Mouse (Mus musculus) heart, embryonic 10.5 days (tissue): ENCODE measurements around the gene Ifi27l2a. TPM values are rescaled to one million over a fixed set of nuclear protein-coding genes. Genes with fewer than 3 reads are reported as not detected.
"Not testable (repeated sequence)": the region's sequence is repeated elsewhere in the genome, so short reads cannot be mapped to it uniquely, and the experiment has no call there.

Experiments used
- DNase-seq: peaks from one replicate; pipeline ENCODE4 v3.0.0-alpha.2; 2017; ENCODE audit warnings: low spot score
- H3K27ac ChIP-seq: fragments of 300-500 bp; sonication (generic); 2 replicates; pipeline ENCODE4 v1.5.1; 2016; ENCODE audit warnings: mild to moderate bottlenecking
- H3K27me3 ChIP-seq: fragments of 300-500 bp; sonication (generic); 2 replicates; pipeline ENCODE4 v1.6.1; 2016; ENCODE audit warnings: mild to moderate bottlenecking; ENCODE audit not compliant: poor library complexity, insufficient read depth, severe bottlenecking
- H3K36me3 ChIP-seq: fragments of 300-500 bp; sonication (generic); 2 replicates; pipeline ENCODE4 v1.6.1; 2016; ENCODE audit warnings: mild to moderate bottlenecking, moderate library complexity
- H3K4me1 ChIP-seq: fragments of 300-500 bp; sonication (generic); 2 replicates; pipeline ENCODE4 v1.6.1; 2016; ENCODE audit warnings: mild to moderate bottlenecking
- H3K4me3 ChIP-seq: fragments of 300-500 bp; sonication (generic); 2 replicates; pipeline ENCODE4 v1.5.1; 2016; ENCODE audit warnings: mild to moderate bottlenecking, moderate library complexity
- H3K9me3 ChIP-seq: fragments of 300-500 bp; sonication (generic); 2 replicates; pipeline ENCODE4 v1.6.1; 2016; ENCODE audit warnings: mild to moderate bottlenecking, moderate library complexity
- WGBS: fragments of 180-500 bp; shearing (Covaris S2); methylation state at CpG from one replicate; pipeline ENCODE4 v1.1.7; 2016; 5-methylcytosine and 5-hydroxymethylcytosine counted together
- polyA plus RNA-seq: library from polyadenylated mRNA; unstranded; fragments of >200 nt; fragmentation: Nextera tagmentation; extraction: Ambion mirVana; gene quantifications from 2 replicates; pipeline ENCODE4 v1.2.1, GENCODE M21; 2016

Gene Ifi27l2a
- polyA plus RNA-seq, 1 experiment from 2014 or later, result 0.98 TPM

DNA sequence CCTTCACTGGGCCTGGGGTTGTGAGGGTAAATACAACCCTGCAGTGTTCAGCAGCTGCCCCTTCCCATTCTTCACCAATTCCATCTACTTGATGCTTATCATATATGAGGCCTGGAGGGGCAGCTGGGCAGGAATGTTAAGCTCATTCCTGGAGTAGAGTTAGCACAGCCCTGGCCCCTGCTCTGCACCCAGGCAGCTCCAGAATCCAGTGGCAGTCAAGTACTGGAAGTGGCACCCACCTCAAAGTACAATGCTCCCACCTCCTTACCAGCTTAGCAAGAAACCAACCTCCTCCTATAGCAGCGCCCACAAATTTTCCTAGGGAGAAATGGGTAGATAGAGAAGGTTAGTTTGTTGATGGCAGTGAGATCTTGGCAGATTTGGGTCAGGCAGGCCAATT is 13.2 kb upstream of the Ifi27l2a start:
- H3K27ac ChIP-seq, H3K9me3 ChIP-seq, H3K36me3 ChIP-seq, H3K4me1 ChIP-seq, H3K4me3 ChIP-seq, H3K27me3 ChIP-seq, DNase-seq: not testable (repeated sequence)
- WGBS, result no CpG with 5 or more reads among the region's 1 CpGs

DNA sequence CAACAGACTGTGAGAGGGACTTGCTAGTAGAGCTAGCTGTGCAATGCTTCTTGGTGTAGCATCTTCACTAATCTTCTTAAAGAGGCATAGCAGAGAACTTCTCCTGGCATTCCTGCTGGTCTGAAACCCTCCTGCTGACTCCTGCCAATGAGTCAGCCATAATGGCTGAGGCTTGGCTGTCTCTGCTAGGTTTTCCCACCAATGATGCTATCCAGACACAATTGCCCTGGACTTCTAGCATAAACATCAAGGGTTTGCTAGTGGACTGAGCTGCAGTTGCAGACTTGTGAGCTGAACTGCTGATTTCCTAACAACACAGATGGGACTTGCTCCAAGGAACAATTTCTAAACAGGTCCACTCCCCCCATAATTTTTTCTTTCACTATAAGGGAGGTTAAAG is 9.9 kb upstream of the Ifi27l2a start:
- no peaks in the 10 kb centered on the region for H3K9me3 ChIP-seq
- no peak overlapping the region for H3K27ac ChIP-seq
- no peak overlapping the region for H3K4me3 ChIP-seq
- H3K27me3 ChIP-seq, result no peaks in the 10 kb centered on the region
- no peaks in the 10 kb centered on the region for H3K4me1 ChIP-seq
- H3K36me3 ChIP-seq, result no peaks in the 10 kb centered on the region
- no peak for DNase-seq

DNA sequence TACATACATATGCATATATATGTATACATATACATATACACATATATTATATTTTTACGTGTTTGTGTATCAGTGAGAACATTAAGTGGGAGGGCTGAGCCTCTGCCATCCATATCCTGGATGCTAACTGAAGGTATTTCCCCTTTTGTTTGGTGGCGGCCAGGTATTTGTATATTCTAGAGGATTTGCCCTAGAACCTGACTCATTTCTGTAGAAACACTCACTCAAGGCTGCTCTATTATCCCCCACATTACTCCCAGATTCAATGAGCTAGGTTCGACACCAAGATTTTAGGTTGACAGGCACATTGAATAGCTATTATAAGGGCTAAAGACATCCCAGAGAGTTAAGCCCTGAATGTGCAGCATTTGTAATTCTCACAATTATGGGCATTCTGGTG is 1.6 kb upstream of the Ifi27l2a start:
- WGBS, result 71% methylated on average over 3 of the region's 3 CpGs
- no peak overlapping the region for H3K27ac ChIP-seq

DNA sequence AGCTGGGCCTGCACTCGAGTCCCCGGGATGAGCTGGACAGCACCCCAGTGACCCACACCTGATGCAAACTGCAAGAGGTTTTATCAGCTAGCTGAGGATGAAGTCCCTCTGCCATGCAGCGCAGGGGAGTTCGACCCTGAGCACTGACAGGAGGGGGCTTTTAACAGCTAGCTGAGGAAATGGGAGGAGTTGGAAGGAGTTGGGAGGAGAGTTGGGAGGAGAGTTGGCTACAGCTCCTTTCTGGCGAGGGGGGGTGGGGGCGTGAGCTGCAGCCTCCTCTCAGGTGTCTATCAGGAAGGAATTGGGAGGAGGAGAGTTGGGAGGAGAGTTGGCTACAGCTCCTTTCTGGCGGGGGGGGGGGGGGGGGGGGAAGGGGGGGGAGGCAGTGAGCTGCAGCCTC is 781 bp upstream of the Ifi27l2a start:
- WGBS, result 25% methylated on average over 5 of the region's 7 CpGs
- not testable (repeated sequence) for H3K27me3 ChIP-seq, H3K4me1 ChIP-seq, H3K9me3 ChIP-seq, H3K4me3 ChIP-seq, H3K36me3 ChIP-seq, H3K27ac ChIP-seq, DNase-seq

More for the DNA sequence above, 1.6 kb upstream of the Ifi27l2a start:
- H3K9me3 ChIP-seq, result no peaks in the 10 kb centered on the region
- DNase-seq, result no peak
- no peaks in the 10 kb centered on the region for H3K36me3 ChIP-seq
- H3K27me3 ChIP-seq, result no peaks in the 10 kb centered on the region
- H3K4me3 ChIP-seq, result no peak overlapping the region
- no peaks in the 10 kb centered on the region for H3K4me1 ChIP-seq

DNA sequence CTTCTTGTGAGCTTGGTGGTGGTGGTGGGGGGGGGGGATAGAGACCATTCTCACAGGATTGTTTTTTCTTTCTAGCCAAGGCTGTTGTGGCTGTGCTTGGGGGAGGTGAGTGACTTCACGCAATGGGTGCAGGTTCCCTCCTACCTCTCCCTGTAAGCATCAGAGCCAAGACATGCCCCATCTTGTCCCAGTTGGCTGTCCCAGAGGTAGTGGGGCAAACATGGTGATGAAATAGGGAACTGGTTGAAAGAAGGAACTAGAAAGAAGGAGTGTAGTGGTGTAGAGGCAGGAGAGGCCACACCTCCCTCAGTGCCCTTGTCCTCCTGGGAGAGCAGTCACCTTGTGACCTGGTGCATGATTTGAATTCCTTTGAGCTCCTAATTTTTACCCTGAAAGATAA is 5.9 kb downstream of the Ifi27l2a start:
- H3K9me3 ChIP-seq, result no peaks in the 10 kb centered on the region
- no peak overlapping the region for H3K27ac ChIP-seq
- no peaks in the 10 kb centered on the region for H3K27me3 ChIP-seq
- peak; percentile 63 for DNase-seq
- 85% methylated on average over 1 of the region's 1 CpGs for WGBS
- no peak overlapping the region for H3K4me3 ChIP-seq
- H3K4me1 ChIP-seq, result no peaks in the 10 kb centered on the region
- H3K36me3 ChIP-seq, result no peaks in the 10 kb centered on the region

DNA sequence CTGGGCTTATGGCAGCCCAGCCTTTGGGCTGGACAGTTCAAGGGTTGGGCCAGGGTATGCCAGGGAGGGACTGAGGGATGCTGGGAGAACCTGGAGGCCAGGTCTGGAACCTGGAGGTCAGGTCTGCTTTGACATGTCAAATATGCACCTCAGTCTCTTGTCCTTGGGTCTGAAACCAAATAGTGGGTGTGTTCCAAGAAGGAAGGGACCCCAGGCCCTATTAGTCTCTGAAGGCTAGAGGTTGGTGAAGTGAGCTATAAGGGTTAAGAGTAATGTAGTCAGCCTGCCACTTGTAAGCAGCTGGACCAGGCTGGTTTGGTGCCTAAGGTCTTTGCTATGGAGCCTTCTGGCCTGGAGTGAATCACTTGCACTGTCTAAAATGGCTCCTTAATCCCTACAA is 8.6 kb downstream of the Ifi27l2a start:
- no peak overlapping the region for H3K27ac ChIP-seq

DNA sequence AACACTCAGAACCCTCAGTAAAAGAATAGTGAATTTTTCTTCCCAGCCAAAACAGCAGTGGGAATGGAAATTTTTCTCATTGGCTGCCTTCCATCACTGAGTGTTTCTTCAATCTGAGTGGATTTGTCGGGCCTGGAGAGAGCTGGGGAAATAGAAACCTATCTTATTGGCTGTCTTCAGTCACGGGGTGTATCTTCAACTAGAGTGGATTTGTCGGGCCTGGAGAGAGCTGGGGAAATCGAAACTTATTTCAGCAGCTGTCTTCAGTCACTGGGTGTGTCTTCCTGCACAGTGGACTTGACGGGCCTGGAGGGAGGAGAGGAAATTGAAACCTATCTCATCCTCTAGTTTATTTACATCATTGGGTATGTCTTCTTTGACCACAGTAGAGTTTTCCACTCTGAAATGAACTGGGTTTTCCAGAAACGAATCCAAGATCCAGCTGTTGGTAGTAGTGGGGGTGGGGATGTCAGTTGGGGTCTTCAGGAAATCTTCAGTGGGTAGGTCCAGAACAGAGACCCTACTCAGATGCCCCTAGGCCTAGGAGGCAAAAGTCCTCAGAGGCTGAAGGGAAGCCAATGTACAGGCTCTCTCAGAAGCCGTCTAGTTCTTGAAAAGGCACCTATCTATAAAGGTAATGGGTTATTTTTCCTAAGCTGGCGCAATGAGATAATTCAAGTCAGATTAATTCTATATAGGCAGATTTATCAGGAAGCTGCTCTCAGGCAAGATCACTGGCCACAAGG is 9.3 kb downstream of the Ifi27l2a start, which contains the start of gene Ifi27:
Gene Ifi27 (plus strand): TSS at position 226 of the 746 bp plus-strand sequence.
- no peak within 1 kb of the TSS for H3K27ac ChIP-seq
- H3K36me3 ChIP-seq, result no peaks in the 10 kb centered on the region
- no peaks in the 10 kb centered on the region for H3K27me3 ChIP-seq
- H3K9me3 ChIP-seq, result no peaks in the 10 kb centered on the region
- H3K4me1 ChIP-seq, result no peaks in the 10 kb centered on the region
- no peak within 1 kb of the TSS for H3K4me3 ChIP-seq
- 62% methylated on average over 8 of the region's 8 CpGs for WGBS
- DNase-seq, result no peak

More for the DNA sequence above, 8.6 kb downstream of the Ifi27l2a start:
- no peaks in the 10 kb centered on the region for H3K9me3 ChIP-seq
- H3K36me3 ChIP-seq, result no peaks in the 10 kb centered on the region
- no peak overlapping the region for H3K4me3 ChIP-seq
- no peaks in the 10 kb centered on the region for H3K27me3 ChIP-seq
- no peaks in the 10 kb centered on the region for H3K4me1 ChIP-seq
- DNase-seq, result no peak

DNA sequence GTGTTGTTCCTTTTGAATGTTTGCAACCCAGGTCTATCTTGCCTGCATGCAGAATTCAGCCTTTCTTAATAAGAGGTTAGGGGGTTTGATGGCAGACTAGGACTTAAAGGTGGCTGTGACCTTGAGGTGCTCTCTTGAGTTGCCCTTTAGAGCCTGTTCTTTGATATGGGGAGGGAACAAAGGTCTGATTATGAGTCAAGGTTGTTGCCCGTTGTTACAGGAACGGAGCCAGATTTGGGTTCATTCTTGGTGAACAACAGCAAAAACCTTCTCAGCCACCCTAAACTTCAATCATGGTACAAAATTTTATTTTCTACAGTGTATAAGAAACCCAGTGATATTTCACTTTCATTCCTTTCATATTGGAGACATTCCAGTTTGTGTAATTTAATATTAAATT is 10.1 kb downstream of the Ifi27l2a start:
- Histone ChIP-seq H3K27ac (no peak overlapping the region), H3K9me3 (no peaks in the 10 kb centered on the region), H3K4me3 (no peak overlapping the region), H3K36me3 (no peaks in the 10 kb centered on the region), H3K4me1 (no peaks in the 10 kb centered on the region), H3K27me3 (no peaks in the 10 kb centered on the region)
- DNase-seq, result no peak
- WGBS, result 81% methylated on average over 2 of the region's 2 CpGs

DNA sequence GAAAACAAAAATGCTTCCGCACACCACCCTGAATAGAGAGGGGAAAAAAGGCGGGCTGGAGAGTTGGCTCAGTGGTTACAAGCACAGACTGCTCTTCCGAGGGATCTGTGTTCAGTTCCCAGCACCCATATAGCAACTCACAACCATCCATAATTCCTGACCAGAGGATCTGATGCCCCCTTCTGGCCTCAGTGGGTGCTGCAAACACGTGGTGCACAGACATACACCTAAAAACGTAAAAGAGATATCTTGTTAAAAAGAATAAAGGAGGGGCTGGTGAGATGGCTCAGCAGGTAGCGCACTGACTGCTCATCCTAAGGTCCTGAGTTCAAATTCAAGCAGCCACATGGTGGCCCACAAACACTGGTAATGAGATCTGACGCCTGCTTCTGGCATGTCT is 16.8 kb downstream of the Ifi27l2a start:
- Histone ChIP-seq H3K36me3 (peaks cover 11% of the 10 kb centered on the region), H3K4me3 (no peak overlapping the region), H3K9me3 (no peaks in the 10 kb centered on the region), H3K27ac (no peak overlapping the region), H3K27me3 (no peaks in the 10 kb centered on the region), H3K4me1 (peaks cover 18% of the 10 kb centered on the region; the same call in 1 of the 2 replicates)
- 86% methylated on average over 7 of the region's 7 CpGs for WGBS
- DNase-seq, result no peak

DNA sequence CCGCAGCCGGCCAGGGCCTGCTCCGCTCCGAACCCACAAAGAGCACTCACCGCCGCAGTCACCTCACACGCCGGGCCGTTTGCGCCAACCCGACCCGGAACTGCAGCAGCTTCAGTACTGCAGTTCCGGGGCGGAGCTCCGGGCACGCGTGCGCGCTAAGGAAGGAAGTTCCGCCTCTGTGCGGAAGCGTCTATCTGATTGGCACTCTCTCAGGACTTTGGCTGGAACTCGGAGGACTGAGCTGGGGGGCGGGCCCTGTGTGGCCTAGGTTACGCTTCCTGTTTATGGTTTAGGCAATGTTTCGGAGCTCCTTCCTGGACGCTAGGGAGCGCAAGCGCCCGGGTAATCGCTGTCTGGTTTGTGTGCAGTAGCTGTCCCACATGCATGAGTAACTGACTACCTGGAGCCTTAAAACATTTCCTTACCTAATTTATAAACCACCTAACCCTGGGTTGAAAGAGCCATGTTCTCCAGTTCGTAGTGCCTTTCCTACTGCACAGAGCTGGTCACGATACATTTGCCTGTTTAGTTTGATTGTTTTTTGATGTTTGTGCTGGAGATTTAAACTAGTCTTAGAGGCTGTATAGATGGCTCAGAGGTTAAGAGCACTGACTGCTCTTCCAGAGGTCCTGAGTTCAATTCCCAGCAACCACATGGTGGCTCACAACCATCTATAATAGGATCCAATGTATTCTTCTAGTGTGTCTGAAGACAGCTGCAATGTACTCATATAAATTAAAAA is 17.6 kb downstream of the Ifi27l2a start, which contains the start of gene Ddx24:
Gene Ddx24 (minus strand): TSS at position 102 of the 742 bp plus-strand sequence.
- H3K27me3 ChIP-seq, result no peaks in the 10 kb centered on the region
- peaks cover 11% of the 10 kb centered on the region for H3K36me3 ChIP-seq
- 1% methylated on average over 33 of the region's 33 CpGs for WGBS
- H3K9me3 ChIP-seq, result no peaks in the 10 kb centered on the region
- DNase-seq, result peak; percentile 100
- H3K4me3 ChIP-seq, result peak within 1 kb of the TSS; percentile 96
- peaks cover 21% of the 10 kb centered on the region; the same call in 1 of the 2 replicates for H3K4me1 ChIP-seq
- H3K27ac ChIP-seq, result peak within 1 kb of the TSS; percentile 89

DNA sequence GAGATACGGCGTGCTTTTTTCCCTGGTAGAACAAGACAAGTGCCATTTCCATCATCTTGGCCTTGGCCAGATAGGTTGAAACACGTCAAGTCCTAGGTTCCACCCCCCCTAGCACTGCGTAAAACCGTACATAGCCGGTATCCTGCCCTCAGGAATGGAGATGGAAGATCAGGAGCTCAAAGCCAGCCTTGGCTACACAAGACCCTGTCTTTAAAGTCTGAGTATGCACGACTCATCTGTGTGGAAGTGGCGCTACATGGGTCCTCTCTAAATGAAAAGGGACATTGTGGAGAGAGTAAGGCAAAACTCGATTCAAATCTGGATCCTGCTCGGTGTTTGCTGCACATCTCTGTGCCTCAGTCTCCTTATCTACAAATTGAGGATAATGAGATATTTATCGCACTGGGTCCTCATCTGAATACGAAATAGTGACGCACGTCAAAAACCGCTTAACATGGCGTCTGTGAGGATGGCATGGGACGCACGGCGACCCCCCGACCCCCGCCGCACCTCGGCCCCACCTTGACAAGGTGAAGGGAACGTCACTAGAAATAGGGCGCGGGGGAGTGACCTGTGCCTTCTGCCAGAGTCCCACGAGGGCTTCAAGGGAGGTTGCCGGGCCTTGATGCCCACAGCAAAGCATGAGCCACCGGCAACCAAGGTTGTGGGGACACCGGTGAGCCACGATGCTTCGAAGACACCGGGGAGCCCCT is 18.3 kb downstream of the Ifi27l2a start:
- 8% methylated on average over 33 of the region's 33 CpGs for WGBS
- Histone ChIP-seq H3K27ac (peak overlapping the region; percentile 89), H3K27me3 (no peaks in the 10 kb centered on the region), H3K4me3 (peak overlapping the region; percentile 96), H3K4me1 (peaks cover 21% of the 10 kb centered on the region; the same call in 1 of the 2 replicates), H3K9me3 (no peaks in the 10 kb centered on the region), H3K36me3 (peaks cover 11% of the 10 kb centered on the region)
- DNase-seq, result no peak

DNA sequence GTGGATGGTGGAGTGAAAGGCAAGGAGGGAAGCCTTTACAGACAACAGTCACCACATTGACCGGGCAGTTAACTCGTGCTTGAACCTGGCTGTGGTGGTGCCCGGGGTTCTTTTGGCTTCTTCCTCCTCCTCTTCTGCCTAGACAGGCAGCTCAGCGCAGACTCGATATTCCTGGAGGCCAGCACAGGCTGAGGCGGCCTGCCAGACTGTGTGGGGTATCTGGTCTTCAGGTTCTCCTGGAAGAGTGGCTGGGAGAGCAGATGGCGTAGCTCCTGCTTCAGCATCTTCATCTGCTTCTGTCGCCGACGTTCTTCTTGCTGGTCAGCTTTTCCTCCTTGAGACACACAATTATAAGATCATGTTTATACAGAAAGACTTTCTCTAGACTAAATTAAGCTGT is 35.3 kb downstream of the Ifi27l2a start:
- 90% methylated on average over 10 of the region's 10 CpGs for WGBS
- DNase-seq, result no peak
- Histone ChIP-seq H3K27me3 (no peaks in the 10 kb centered on the region), H3K36me3 (peaks cover 95% of the 10 kb centered on the region), H3K4me1 (no peaks in the 10 kb centered on the region), H3K9me3 (no peaks in the 10 kb centered on the region), H3K27ac (no peak overlapping the region), H3K4me3 (no peak overlapping the region)

DNA sequence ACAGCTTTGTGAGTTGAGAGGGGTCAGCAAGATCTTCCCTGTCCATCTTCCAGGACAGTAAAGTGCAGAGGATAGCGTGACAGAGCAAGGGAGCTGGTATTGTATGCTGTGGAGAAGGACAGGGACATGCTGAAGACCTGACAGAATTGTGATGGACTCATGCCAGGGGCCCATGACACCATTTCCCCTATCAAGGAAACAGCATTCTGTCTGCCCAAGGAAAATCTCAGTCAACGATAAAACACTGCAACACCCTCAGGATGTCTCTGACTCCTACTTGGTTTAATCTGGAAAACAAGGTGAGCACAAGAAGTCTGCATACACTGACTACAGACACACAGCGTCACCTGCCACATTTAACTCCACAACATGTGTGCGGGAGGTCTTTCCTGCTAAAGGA is 35.8 kb downstream of the Ifi27l2a start, which contains the start of gene 9330161L09Rik:
Gene 9330161L09Rik (minus strand): TSS at position 101 of the 400 bp plus-strand sequence.
- no peak for DNase-seq
- Histone ChIP-seq H3K36me3 (peaks cover 95% of the 10 kb centered on the region), H3K27me3 (no peaks in the 10 kb centered on the region), H3K4me1 (no peaks in the 10 kb centered on the region), H3K9me3 (no peaks in the 10 kb centered on the region), H3K4me3 (no peak within 1 kb of the TSS), H3K27ac (no peak within 1 kb of the TSS)
- WGBS, result 92% methylated on average over 4 of the region's 4 CpGs
